Mouse (Mus musculus) midbrain, postnatal 0 days (tissue): ENCODE results near the gene Wnk1. TPM values are rescaled to one million over a fixed set of nuclear protein-coding genes. Genes with fewer than 3 reads are reported as not detected.
A peak's percentile ranks its signal among the peaks of the same experiment; 100 is the strongest.

Source experiments
- ATAC-seq: fragments of 200-750 bp; cut with Nextera tagmentation; 2 replicates; pipeline ENCODE4 v1.8.0; 2017; ENCODE audit warnings: moderate number of reproducible peaks, mild to moderate bottlenecking, moderate TSS enrichment, moderate library complexity; ENCODE audit not compliant: low FRiP score
- DNase-seq: peaks from one replicate; pipeline ENCODE4 v3.0.0-alpha.2; 2015; ENCODE audit warnings: low spot score
- H3K27ac ChIP-seq: fragments of 300-500 bp; sonication (generic); 2 replicates; pipeline ENCODE4 v1.5.1; 2014; ENCODE audit warnings: low read depth, mild to moderate bottlenecking, low read length, mixed read lengths
- H3K27me3 ChIP-seq: fragments of 300-500 bp; sonication (generic); 2 replicates; pipeline ENCODE4 v1.6.1; 2014; ENCODE audit warnings: low read length, control low read depth, mixed read lengths; ENCODE audit not compliant: insufficient read depth
- H3K36me3 ChIP-seq: fragments of 300-500 bp; sonication (generic); 2 replicates; pipeline ENCODE4 v1.6.1; 2014; ENCODE audit warnings: low read length, control low read depth, mixed read lengths; ENCODE audit not compliant: insufficient read depth
- H3K4me1 ChIP-seq: fragments of 300-500 bp; sonication (generic); 2 replicates; pipeline ENCODE4 v1.6.1; 2014; ENCODE audit warnings: mild to moderate bottlenecking, control low read depth, antibody characterized with exemption, low read length, mixed read lengths; ENCODE audit not compliant: insufficient read depth
- H3K4me2 ChIP-seq: fragments of 300-500 bp; sonication (generic); 2 replicates; pipeline ENCODE4 v1.6.1; 2014; ENCODE audit warnings: low read depth, mild to moderate bottlenecking, low read length, mixed read lengths; ENCODE audit not compliant: poor library complexity, severe bottlenecking
- H3K4me3 ChIP-seq: fragments of 300-500 bp; sonication (generic); 2 replicates; pipeline ENCODE4 v1.5.1; 2014; ENCODE audit warnings: low read depth, mild to moderate bottlenecking, low read length, moderate library complexity
- H3K9ac ChIP-seq: fragments of 300-500 bp; sonication (generic); replicated peaks from 2 replicates; pipeline ENCODE4 v1.6.1; 2014; ENCODE audit warnings: mild to moderate bottlenecking, low read length, moderate library complexity, mixed read lengths; ENCODE audit not compliant: poor library complexity, severe bottlenecking
- H3K9me3 ChIP-seq: fragments of 300-500 bp; sonication (generic); 2 replicates; pipeline ENCODE4 v1.6.1; 2016; ENCODE audit warnings: low read length, control low read depth
- CTCF ChIP-seq: IDR thresholded peaks from 2 replicates; pipeline ENCODE4 v1.5.1; 2016; ENCODE audit warnings: antibody characterized with exemption, mild to moderate bottlenecking
- WGBS: fragments of 180-500 bp; shearing (Covaris S2); extraction: QIAGEN DNeasy Blood & Tissue Kit; methylation state at CpG from one replicate; pipeline ENCODE4 v1.1.7; 2014; 5-methylcytosine and 5-hydroxymethylcytosine counted together
- polyA plus RNA-seq: library from polyadenylated mRNA; unstranded; fragments of >200 nt; fragmentation: Nextera tagmentation; extraction: Ambion mirVana; gene quantifications from 2 replicates; pipeline ENCODE4 v1.2.1, GENCODE M21; 2015
- total RNA-seq: library from RNA; depleted of rRNA; stranded (reverse); fragments of >200 nt; gene quantifications from 2 replicates; pipeline ENCODE4 v1.2.3, GENCODE M21; 2014

Wnk1 gene
- total and polyA plus RNA-seq, 2 experiments from 2014 or later = 43.4 to 122 TPM

- ATAC-seq (no peak), DNase-seq (peak; percentile 62)
- peak; percentile 72 for TF ChIP-seq CTCF
- Histone ChIP-seq H3K9me3 (no peaks in the 10 kb centered on the region), H3K9ac (no peak overlapping the region), H3K4me1 (no peaks in the 10 kb centered on the region), H3K4me3 (no peak overlapping the region), H3K4me2 (no peak overlapping the region), H3K36me3 (peaks cover 67% of the 10 kb centered on the region), H3K27ac (no peak overlapping the region), H3K27me3 (no peaks in the 10 kb centered on the region)
- 50% methylated on average over 4 of the region's 4 CpGs for WGBS
These were observed 114.1 kb downstream of the Wnk1 start for GRCm38 (mm10) chr6:119924235-119925005.

GRCm38 (mm10) chr6:119922544-119922943 lies 115.9 kb downstream of the Wnk1 start:
- Histone ChIP-seq H3K4me2 (no peak overlapping the region), H3K36me3 (peaks cover 70% of the 10 kb centered on the region)
- WGBS = 95% methylated on average over 4 of the region's 4 CpGs

GRCm38 (mm10) chr6:119922136-119922535 lies 116.3 kb downstream of the Wnk1 start:
- H3K27me3 ChIP-seq = no peaks in the 10 kb centered on the region
- no peak for DNase-seq

More at GRCm38 (mm10) chr6:119922544-119922943, 115.9 kb downstream of the Wnk1 start:
- Histone ChIP-seq H3K9me3 (no peaks in the 10 kb centered on the region), H3K27ac (no peak overlapping the region), H3K27me3 (no peaks in the 10 kb centered on the region), H3K4me3 (no peak overlapping the region), H3K4me1 (no peaks in the 10 kb centered on the region), H3K9ac (no peak overlapping the region)
- no peak for TF ChIP-seq CTCF
- DNase-seq (no peak), ATAC-seq (no peak)

GRCm38 (mm10) chr6:119918561-119919181 lies 119.8 kb downstream of the Wnk1 start:
- H3K27ac ChIP-seq = no peak overlapping the region
- no peak overlapping the region for H3K4me2 ChIP-seq
- no peak for TF ChIP-seq CTCF
- no peaks in the 10 kb centered on the region for H3K27me3 ChIP-seq
- peaks cover 60% of the 10 kb centered on the region for H3K36me3 ChIP-seq
- no peaks in the 10 kb centered on the region for H3K9me3 ChIP-seq
- DNase-seq = no peak
- ATAC-seq = no peak
- no peak overlapping the region for H3K9ac ChIP-seq
- no peak overlapping the region for H3K4me3 ChIP-seq
- WGBS = 91% methylated on average over 16 of the region's 16 CpGs
- H3K4me1 ChIP-seq = no peaks in the 10 kb centered on the region

More at GRCm38 (mm10) chr6:119922136-119922535, 116.3 kb downstream of the Wnk1 start:
- H3K4me2 ChIP-seq = no peak overlapping the region
- no peaks in the 10 kb centered on the region for H3K4me1 ChIP-seq
- no peak overlapping the region for H3K4me3 ChIP-seq
- no peak for TF ChIP-seq CTCF
- WGBS = 88% methylated on average over 3 of the region's 3 CpGs
- ATAC-seq = no peak
- no peak overlapping the region for H3K27ac ChIP-seq
- H3K36me3 ChIP-seq = peaks cover 66% of the 10 kb centered on the region
- H3K9ac ChIP-seq = no peak overlapping the region
- H3K9me3 ChIP-seq = no peaks in the 10 kb centered on the region

GRCm38 (mm10) chr6:119915710-119916109 lies 122.8 kb downstream of the Wnk1 start:
- no peak for DNase-seq
- H3K36me3 ChIP-seq = peaks cover 54% of the 10 kb centered on the region

GRCm38 (mm10) chr6:119912046-119912445 lies 126.4 kb downstream of the Wnk1 start:
- Histone ChIP-seq H3K4me1 (no peaks in the 10 kb centered on the region), H3K27ac (no peak overlapping the region), H3K36me3 (peaks cover 29% of the 10 kb centered on the region), H3K4me2 (no peak overlapping the region), H3K9ac (no peak overlapping the region), H3K9me3 (no peaks in the 10 kb centered on the region), H3K4me3 (no peak overlapping the region), H3K27me3 (no peaks in the 10 kb centered on the region)
- 83% methylated on average over 5 of the region's 5 CpGs for WGBS
- no peak for TF ChIP-seq CTCF
- ATAC-seq (no peak), DNase-seq (no peak)

More at GRCm38 (mm10) chr6:119915710-119916109, 122.8 kb downstream of the Wnk1 start:
- Histone ChIP-seq H3K4me1 (no peaks in the 10 kb centered on the region), H3K9me3 (no peaks in the 10 kb centered on the region), H3K9ac (no peak overlapping the region), H3K4me2 (no peak overlapping the region), H3K27ac (no peak overlapping the region), H3K4me3 (no peak overlapping the region), H3K27me3 (no peaks in the 10 kb centered on the region)
- WGBS = 91% methylated on average over 5 of the region's 5 CpGs
- no peak for ATAC-seq
- no peak for TF ChIP-seq CTCF
